Comparison of ENCODE assay signal across 16 mouse cellular contexts in genomic region chr9:48916011-48916788, GRCm38 (mm10). TPM values are rescaled to one million over a fixed set of nuclear protein-coding genes. Genes with fewer than 3 reads are reported as not detected.
DNase-seq lines count a peak whose midpoint lies in the region; ATAC-seq and TF ChIP-seq lines count a peak whose summit lies in the region.
"Had no signal": no experiment of that assay in that cellular context is flagged by ENCODE, and none has a peak within 500 bp of the region (broad histone marks: within the 10 kb centered on the region; RNA-seq: fewer than 3 reads in every experiment).

No protein-coding gene starts in this region.

- no peaks in the 10 kb centered on the region for H3K36me3 ChIP-seq in hindbrain, embryonic 10.5 days
- no peaks in the 10 kb centered on the region for H3K36me3 ChIP-seq in hindbrain, embryonic 11.5 days (ENCODE audit: control insufficient read depth, insufficient read depth, low read length)
- H3K36me3 ChIP-seq in forebrain, embryonic 12.5 days (replicated peaks), result no peaks in the 10 kb centered on the region
- no peaks in the 10 kb centered on the region for H3K36me3 ChIP-seq in limb, embryonic 14.5 days (ENCODE audit: control insufficient read depth, insufficient read depth, low read length)
- H3K36me3 ChIP-seq: heart, embryonic 13.5 days had no signal

- no peak overlapping the region for H3K4me2 ChIP-seq in hindbrain, embryonic 11.5 days (replicated peaks; ENCODE audit: low read depth, low read length)
- no peak overlapping the region for H3K4me2 ChIP-seq in forebrain, embryonic 12.5 days
- H3K4me2 ChIP-seq in limb, embryonic 14.5 days (replicated peaks; ENCODE audit: low read depth, low read length, severe bottlenecking), result no peak overlapping the region
- H3K4me2 ChIP-seq: heart, embryonic 13.5 days had no signal

- no peaks in the 10 kb centered on the region for H3K27me3 ChIP-seq in hindbrain, embryonic 10.5 days (ENCODE audit: insufficient read depth, poor library complexity, severe bottlenecking)
- H3K27me3 ChIP-seq in hindbrain, embryonic 11.5 days (ENCODE audit: control insufficient read depth, insufficient read depth, low read length), result no peaks in the 10 kb centered on the region
- H3K27me3 ChIP-seq in forebrain, embryonic 12.5 days, result no peaks in the 10 kb centered on the region; the same call in 1 of the 2 replicates
- H3K27me3 ChIP-seq in limb, embryonic 14.5 days (ENCODE audit: control insufficient read depth, insufficient read depth, low read length), result no peaks in the 10 kb centered on the region
- H3K27me3 ChIP-seq: heart, embryonic 13.5 days had no signal

- 0 out of 2 replicates have a peak overlapping the region, but pooled peaks have one; percentile 23 for H3K27ac ChIP-seq in hindbrain, embryonic 10.5 days
- H3K27ac ChIP-seq in hindbrain, embryonic 11.5 days (ENCODE audit: low read depth, low read length), result no peak overlapping the region; the same call in 1 of the 2 replicates
- peak overlapping the region; percentile 51 for H3K27ac ChIP-seq in forebrain, embryonic 12.5 days
- H3K27ac ChIP-seq in limb, embryonic 14.5 days (replicated peaks; ENCODE audit: low read depth, low read length), result no peak overlapping the region
- H3K27ac ChIP-seq: heart, embryonic 13.5 days had no signal

- H3K4me3 ChIP-seq in hindbrain, embryonic 10.5 days, result no peak overlapping the region
- no peak overlapping the region for H3K4me3 ChIP-seq in hindbrain, embryonic 11.5 days (ENCODE audit: low read depth, low read length)
- no peak overlapping the region for H3K4me3 ChIP-seq in forebrain, embryonic 12.5 days (replicated peaks)
- H3K4me3 ChIP-seq in limb, embryonic 14.5 days (replicated peaks; ENCODE audit: low read length), result no peak overlapping the region
- H3K4me3 ChIP-seq: heart, embryonic 13.5 days had no signal

- H3K4me1 ChIP-seq in hindbrain, embryonic 10.5 days (replicated peaks), result peaks cover 1% of the 10 kb centered on the region
- H3K4me1 ChIP-seq in hindbrain, embryonic 11.5 days (replicated peaks; ENCODE audit: control insufficient read depth, insufficient read depth, low read length), result no peaks in the 10 kb centered on the region
- H3K4me1 ChIP-seq in forebrain, embryonic 12.5 days, result peaks cover 14% of the 10 kb centered on the region
- peaks cover 3% of the 10 kb centered on the region for H3K4me1 ChIP-seq in limb, embryonic 14.5 days (ENCODE audit: control insufficient read depth, insufficient read depth, low read length)

- H3K9me3 ChIP-seq in hindbrain, embryonic 10.5 days, result no peaks in the 10 kb centered on the region
- no peaks in the 10 kb centered on the region for H3K9me3 ChIP-seq in hindbrain, embryonic 11.5 days (ENCODE audit: control insufficient read depth, low read length)
- H3K9me3 ChIP-seq in forebrain, embryonic 12.5 days, result no peaks in the 10 kb centered on the region
- H3K9me3 ChIP-seq in limb, embryonic 14.5 days (ENCODE audit: control insufficient read depth, low read length), result no peaks in the 10 kb centered on the region
- H3K9me3 ChIP-seq: heart, embryonic 13.5 days had no signal

- no peak overlapping the region for H3K9ac ChIP-seq in hindbrain, embryonic 11.5 days (ENCODE audit: low read depth, low read length)
- H3K9ac ChIP-seq in forebrain, embryonic 12.5 days, result no peak overlapping the region
- no peak overlapping the region for H3K9ac ChIP-seq in limb, embryonic 14.5 days (ENCODE audit: low read depth, low read length, severe bottlenecking)
- H3K9ac ChIP-seq: heart, embryonic 13.5 days had no signal

- DNase-seq in hindbrain, embryonic 10.5 days (ENCODE audit: low spot score), result peak; percentile 24
- no peak for DNase-seq in hindbrain, embryonic 11.5 days (ENCODE audit: low spot score)
- peak; percentile 91 for DNase-seq in MN1 (ENCODE audit: low spot score)
- DNase-seq in limb, embryonic 14.5 days (ENCODE audit: low spot score), result peak; percentile 27
- DNase-seq in frontal cortex, adult 2 months (ENCODE audit: extremely low spot score in 1 of 2, low spot score in 1 of 2), result no peak
- no peak for DNase-seq in layer of hippocampus, postnatal 36 days
- DNase-seq: kidney, postnatal 36 days; lung, adult 18-20 months had no signal

- no peak for TF ChIP-seq POLR2A in limb, embryonic 14.5 days (IDR thresholded peaks at IDR 0.05; ENCODE audit: borderline replicate concordance, extremely low read depth, insufficient read depth, insufficient read length)

- 83% methylated on average over 18 of the region's 18 CpGs for WGBS in hindbrain, embryonic 10.5 days
- WGBS in hindbrain, embryonic 11.5 days, result 79% methylated on average over 18 of the region's 18 CpGs
- 66% methylated on average over 18 of the region's 18 CpGs for WGBS in forebrain, embryonic 12.5 days
- WGBS in limb, embryonic 14.5 days, result 47% methylated on average over 18 of the region's 18 CpGs

- ATAC-seq in hindbrain, embryonic 11.5 days (ENCODE audit: low FRiP score), result no peak
- ATAC-seq in forebrain, embryonic 12.5 days (ENCODE audit: low FRiP score), result peak; percentile 60; the same call in 1 of the 2 replicates
- no peak for ATAC-seq in limb, embryonic 14.5 days (ENCODE audit: low FRiP score, low read depth)

RNA-seq across cellular contexts. Expression of gene Htr3a, which starts 5.3 kb away (rescaled TPM):
- 2.7 and 7.7 TPM in 2 replicates for polyA plus RNA-seq in hindbrain, embryonic 10.5 days (2016; fragmentation: Nextera tagmentation; extraction: Ambion mirVana)
- polyA plus RNA-seq in hindbrain, embryonic 11.5 days (2014; fragmentation: Nextera tagmentation; extraction: Ambion mirVana), result 1.6 and 1.8 TPM in 2 replicates
- 0.73 and 1.0 TPM in 2 replicates for polyA plus RNA-seq in forebrain, embryonic 12.5 days (2016; fragmentation: Nextera tagmentation; extraction: Ambion mirVana)
- 2.2 and 2.7 TPM in 2 replicates for polyA plus RNA-seq in limb, embryonic 14.5 days (2012; rRNA removed)
- 1.1 and 1.7 TPM in 2 replicates for polyA plus RNA-seq in limb, embryonic 14.5 days (2014; fragmentation: Nextera tagmentation; extraction: Ambion mirVana)
- 11.9 and 12.1 TPM in 2 replicates for polyA plus RNA-seq in frontal cortex, adult 2 months (2012; rRNA removed)
- total RNA-seq in layer of hippocampus, postnatal 36 days (2021), result 10 to 100 TPM; 11.7 to 14.2 TPM
- total RNA-seq: CH12.LX; megakaryocyte, adult 5-6 weeks; neutrophil, adult 5-6 weeks had no signal

RNA-seq across cellular contexts. Expression of gene Htr3b, which starts 48.6 kb away (rescaled TPM):
- 0.34 and 0.72 TPM in 2 replicates for polyA plus RNA-seq in hindbrain, embryonic 10.5 days (2016; fragmentation: Nextera tagmentation; extraction: Ambion mirVana)
- 0.31 and 0.50 TPM in 2 replicates for polyA plus RNA-seq in hindbrain, embryonic 11.5 days (2014; fragmentation: Nextera tagmentation; extraction: Ambion mirVana)
- polyA plus RNA-seq in forebrain, embryonic 12.5 days (2016; fragmentation: Nextera tagmentation; extraction: Ambion mirVana), result not detected in 2 replicates
- 0.06 TPM in 1 of 2 replicates, not detected in the other for polyA plus RNA-seq in limb, embryonic 14.5 days (2012; rRNA removed)
- polyA plus RNA-seq in limb, embryonic 14.5 days (2014; fragmentation: Nextera tagmentation; extraction: Ambion mirVana), result not detected in 2 replicates
- polyA plus RNA-seq in frontal cortex, adult 2 months (2012; rRNA removed), result not detected in 2 replicates
- total RNA-seq in layer of hippocampus, postnatal 36 days (2021), result not detected
- total RNA-seq: CH12.LX; left cerebral cortex, postnatal 25 days; megakaryocyte, adult 5-6 weeks; neutrophil, adult 5-6 weeks had no signal
- polyA plus RNA-seq: cortical plate, adult 2 months; spleen, adult 2 months had no signal

Comparison
In these comparisons a context has a peak if more than half of its experiments do, and no peak if none do; other contexts are left out.
1. DNase-seq: peak in hindbrain, embryonic 10.5 days (single experiment), MN1 (single experiment) and limb, embryonic 14.5 days (single experiment); none in hindbrain, embryonic 11.5 days (single experiment), frontal cortex, adult 2 months (0 of 2) and layer of hippocampus, postnatal 36 days (0 of 2).
2. H3K27ac ChIP-seq: peak in hindbrain, embryonic 10.5 days (single experiment) and forebrain, embryonic 12.5 days (single experiment); none in hindbrain, embryonic 11.5 days (single experiment) and limb, embryonic 14.5 days (single experiment).